Mouse (Mus musculus) C2C12 (cell line): ENCODE measurements around the gene Neu3.

Experiments used
- CEBPB ChIP-seq: IDR thresholded peaks from one replicate; pipeline ENCODE4 v1.6.1; 2011; ENCODE audit warnings: low read depth, mild to moderate bottlenecking, control low read depth, moderate library complexity
- CTCF ChIP-seq: IDR thresholded peaks from one replicate; pipeline ENCODE4 v1.5.1; 2011; ENCODE audit not compliant: control insufficient read depth, insufficient read depth, insufficient read length
- FOSL1 ChIP-seq: IDR thresholded peaks from one replicate; pipeline ENCODE4 v1.8.0; 2011; ENCODE audit warnings: mild to moderate bottlenecking, low read length; ENCODE audit not compliant: poor library complexity, insufficient read depth, severe bottlenecking
- MAX ChIP-seq: IDR thresholded peaks from one replicate; pipeline ENCODE4 v1.6.1; 2011; ENCODE audit warnings: mild to moderate bottlenecking, control low read depth
- MYOD1 ChIP-seq: IDR thresholded peaks from one replicate; pipeline ENCODE4 v1.6.1; 2011; ENCODE audit warnings: low read depth; ENCODE audit not compliant: control insufficient read depth, insufficient read length
- MYOG ChIP-seq: IDR thresholded peaks from one replicate; pipeline ENCODE4 v1.6.1; 2011; ENCODE audit not compliant: control insufficient read depth, insufficient read length; ENCODE audit errors: extremely low read depth
- USF1 ChIP-seq: IDR thresholded peaks from one replicate; pipeline ENCODE4 v1.6.1; 2011; ENCODE audit warnings: low read depth, mild to moderate bottlenecking, control low read depth, moderate library complexity

- no peak for TF ChIP-seq CTCF
- TF ChIP-seq FOSL1 = no peak
- TF ChIP-seq MAX = no peak
- TF ChIP-seq CEBPB = no peak
- no peak for TF ChIP-seq USF1
- TF ChIP-seq MYOG = no peak
- no peak for TF ChIP-seq MYOD1
Measured at GRCm38 (mm10) chr7:99795192-99795981, 32.8 kb downstream of the Neu3 start.
